Mouse (Mus musculus): ENCODE results near the gene Rrbp1. TPM values are rescaled to one million over a fixed set of nuclear protein-coding genes. Genes with fewer than 3 reads are reported as not detected.
A peak's percentile ranks its signal among the peaks of the same experiment; 100 is the strongest.

The Rrbp1 gene
- polyA plus RNA-seq, 1 experiment from 2014 or later = 20.8 TPM

- 84% methylated on average over 5 of the region's 5 CpGs for WGBS
- Histone ChIP-seq H3K27ac (ENCODE audit: low read length) (no peak overlapping the region), H3K4me2 (ENCODE audit: low read length) (peak overlapping the region; percentile 14; the same call in 1 of the 2 replicates), H3K36me3 (ENCODE audit: control insufficient read depth, insufficient read depth) (no peaks in the 10 kb centered on the region), H3K4me3 (replicated peaks; ENCODE audit: low read length) (no peak overlapping the region), H3K9ac (replicated peaks; ENCODE audit: low read depth, low read length) (no peak overlapping the region), H3K4me1 (replicated peaks; ENCODE audit: control insufficient read depth, insufficient read depth, low read length) (peaks cover 20% of the 10 kb centered on the region), H3K9me3 (ENCODE audit: control insufficient read depth, low read length) (no peaks in the 10 kb centered on the region), H3K27me3 (replicated peaks; ENCODE audit: control insufficient read depth, insufficient read depth, low read length) (no peaks in the 10 kb centered on the region)
- ATAC-seq = no peak
Measured at GRCm38 (mm10) chr2:143917622-143918021, 93.4 kb downstream of the Rrbp1 start.

GRCm38 (mm10) chr2:143916229-143916628 is 94.8 kb downstream of the Rrbp1 start:
- Histone ChIP-seq H3K9me3 (ENCODE audit: control insufficient read depth, low read length) (no peaks in the 10 kb centered on the region), H3K4me2 (ENCODE audit: low read length) (peak overlapping the region; percentile 91), H3K9ac (replicated peaks; ENCODE audit: low read depth, low read length) (peak overlapping the region; percentile 84), H3K27me3 (replicated peaks; ENCODE audit: control insufficient read depth, insufficient read depth, low read length) (no peaks in the 10 kb centered on the region), H3K36me3 (ENCODE audit: control insufficient read depth, insufficient read depth) (no peaks in the 10 kb centered on the region), H3K4me1 (replicated peaks; ENCODE audit: control insufficient read depth, insufficient read depth, low read length) (peaks cover 20% of the 10 kb centered on the region), H3K27ac (ENCODE audit: low read length) (peak overlapping the region; percentile 97), H3K4me3 (replicated peaks; ENCODE audit: low read length) (peak overlapping the region; percentile 80)
- no peak for ATAC-seq
- WGBS = 3% methylated on average over 5 of the region's 5 CpGs

DNA sequence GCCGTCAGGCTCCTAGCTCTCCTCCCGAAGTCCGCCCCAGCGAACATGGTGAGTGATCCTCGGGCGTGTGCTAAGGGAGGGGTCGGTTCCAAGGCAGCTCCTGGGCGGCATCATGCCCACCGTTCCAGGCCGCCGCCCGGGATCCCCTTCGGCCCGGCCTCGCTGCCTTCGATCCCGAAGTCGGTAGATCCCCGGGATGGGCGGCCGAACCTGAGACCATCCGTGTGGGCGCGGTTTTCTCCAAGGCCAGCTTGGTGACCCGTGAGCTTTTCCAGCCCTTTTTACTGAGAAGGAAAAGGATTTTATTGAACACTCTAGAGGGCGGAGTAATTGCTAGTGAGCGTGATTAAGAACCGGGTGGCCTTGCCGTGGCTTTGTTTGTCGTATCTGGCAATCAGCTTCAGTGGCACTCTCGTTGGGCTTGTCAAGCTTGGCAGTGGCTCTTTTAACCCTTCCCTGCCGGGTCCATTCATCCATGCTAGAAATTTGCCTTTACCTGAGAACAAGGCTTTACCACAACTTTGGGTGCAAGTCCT is 95.4 kb downstream of the Rrbp1 start:
- Histone ChIP-seq H3K4me1 (replicated peaks; ENCODE audit: control insufficient read depth, insufficient read depth, low read length) (peaks cover 20% of the 10 kb centered on the region), H3K4me2 (ENCODE audit: low read length) (peak overlapping the region; percentile 91), H3K27ac (ENCODE audit: low read length) (peak overlapping the region; percentile 97), H3K9me3 (ENCODE audit: control insufficient read depth, low read length) (no peaks in the 10 kb centered on the region), H3K27me3 (replicated peaks; ENCODE audit: control insufficient read depth, insufficient read depth, low read length) (no peaks in the 10 kb centered on the region), H3K9ac (replicated peaks; ENCODE audit: low read depth, low read length) (peak overlapping the region; percentile 84), H3K36me3 (ENCODE audit: control insufficient read depth, insufficient read depth) (no peaks in the 10 kb centered on the region), H3K4me3 (replicated peaks; ENCODE audit: low read length) (peak overlapping the region; percentile 80)
- ATAC-seq = peak; percentile 59
- WGBS = under 1% methylated on average over 32 of the region's 32 CpGs

DNA sequence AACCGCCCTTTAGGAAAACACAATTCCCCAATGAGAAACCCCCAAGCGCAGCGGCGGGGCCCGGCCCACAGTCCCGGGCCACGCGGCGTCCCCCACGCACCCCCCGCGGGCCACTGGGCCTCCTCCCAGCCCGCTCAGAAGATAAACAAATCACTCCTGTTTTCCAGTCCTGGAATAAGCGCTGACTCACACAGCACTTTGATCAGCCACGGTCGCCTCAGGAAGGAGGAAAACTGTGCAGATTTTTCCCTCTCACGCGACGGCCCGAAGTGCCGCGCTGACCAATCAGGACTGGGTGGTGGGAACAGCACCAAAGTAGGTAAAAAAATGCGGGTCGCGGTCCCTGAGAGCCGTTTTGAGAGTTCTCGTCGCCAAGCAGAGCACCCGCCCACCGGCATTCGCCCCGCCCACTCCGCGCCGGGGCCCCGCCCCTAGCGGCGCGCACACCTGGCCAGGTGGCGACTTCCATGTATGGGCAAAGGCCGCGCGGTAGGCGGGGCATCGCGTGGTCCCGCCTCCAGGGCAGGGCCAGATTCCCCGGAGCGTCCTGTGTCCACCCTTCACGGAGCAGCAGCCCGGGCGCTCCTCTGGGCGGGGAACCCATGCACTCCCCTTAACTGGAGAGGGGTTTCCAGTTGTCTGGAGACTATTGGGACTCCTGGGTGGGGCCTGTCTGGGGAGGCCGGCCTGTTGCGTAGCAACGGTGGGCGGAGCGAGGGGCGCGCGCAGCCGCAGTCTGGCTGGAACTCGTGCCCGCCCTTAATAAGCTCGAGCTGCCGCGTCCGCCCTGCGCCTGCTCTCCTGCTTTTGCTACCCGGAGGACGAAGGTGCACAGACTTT is 96.1 kb downstream of the Rrbp1 start, which contains the start of gene Dstn:
Dstn (plus strand) TSS at position 561 of the 840 bp plus-strand sequence.
- ATAC-seq = peak; percentile 95
- Histone ChIP-seq H3K4me3 (replicated peaks; ENCODE audit: low read length) (peak within 1 kb of the TSS; percentile 80), H3K4me2 (ENCODE audit: low read length) (peak within 1 kb of the TSS; percentile 91), H3K27me3 (replicated peaks; ENCODE audit: control insufficient read depth, insufficient read depth, low read length) (no peaks in the 10 kb centered on the region), H3K4me1 (replicated peaks; ENCODE audit: control insufficient read depth, insufficient read depth, low read length) (peaks cover 20% of the 10 kb centered on the region), H3K9ac (replicated peaks; ENCODE audit: low read depth, low read length) (peak within 1 kb of the TSS; percentile 84), H3K27ac (ENCODE audit: low read length) (peak within 1 kb of the TSS; percentile 97), H3K36me3 (ENCODE audit: control insufficient read depth, insufficient read depth) (no peaks in the 10 kb centered on the region), H3K9me3 (ENCODE audit: control insufficient read depth, low read length) (no peaks in the 10 kb centered on the region)
- WGBS = under 1% methylated on average over 69 of the region's 71 CpGs

DNA sequence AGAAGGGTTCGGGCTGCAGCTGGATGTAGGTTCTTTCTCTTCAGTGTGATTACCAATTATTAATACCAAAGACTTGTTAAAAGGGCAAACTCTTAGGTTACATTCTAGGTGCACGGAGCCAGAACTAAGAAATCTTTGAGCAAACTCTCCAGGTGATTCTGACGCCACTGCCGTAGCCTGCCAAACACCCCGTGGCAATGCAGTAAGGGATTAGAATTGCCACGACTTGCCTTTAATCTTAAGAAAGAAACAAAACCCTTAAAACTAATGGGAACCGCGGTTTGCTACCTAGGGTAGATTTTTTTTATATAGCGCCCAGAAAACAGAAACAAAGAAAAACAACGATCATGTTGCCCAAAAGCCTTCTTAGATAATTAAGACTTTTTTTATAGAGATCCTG is 96.8 kb downstream of the Rrbp1 start:
- ATAC-seq = no peak
- H3K4me2 ChIP-seq (ENCODE audit: low read length) = peak overlapping the region; percentile 75
- H3K27ac ChIP-seq (ENCODE audit: low read length) = peak overlapping the region; percentile 97
- 4% methylated on average over 10 of the region's 10 CpGs for WGBS
- H3K9ac ChIP-seq (replicated peaks; ENCODE audit: low read depth, low read length) = peak overlapping the region; percentile 84
- peaks cover 17% of the 10 kb centered on the region for H3K4me1 ChIP-seq (replicated peaks; ENCODE audit: control insufficient read depth, insufficient read depth, low read length)
- H3K4me3 ChIP-seq (replicated peaks; ENCODE audit: low read length) = peak overlapping the region; percentile 80
- no peaks in the 10 kb centered on the region for H3K27me3 ChIP-seq (replicated peaks; ENCODE audit: control insufficient read depth, insufficient read depth, low read length)
- no peaks in the 10 kb centered on the region for H3K36me3 ChIP-seq (ENCODE audit: control insufficient read depth, insufficient read depth)
- H3K9me3 ChIP-seq (ENCODE audit: control insufficient read depth, low read length) = no peaks in the 10 kb centered on the region

DNA sequence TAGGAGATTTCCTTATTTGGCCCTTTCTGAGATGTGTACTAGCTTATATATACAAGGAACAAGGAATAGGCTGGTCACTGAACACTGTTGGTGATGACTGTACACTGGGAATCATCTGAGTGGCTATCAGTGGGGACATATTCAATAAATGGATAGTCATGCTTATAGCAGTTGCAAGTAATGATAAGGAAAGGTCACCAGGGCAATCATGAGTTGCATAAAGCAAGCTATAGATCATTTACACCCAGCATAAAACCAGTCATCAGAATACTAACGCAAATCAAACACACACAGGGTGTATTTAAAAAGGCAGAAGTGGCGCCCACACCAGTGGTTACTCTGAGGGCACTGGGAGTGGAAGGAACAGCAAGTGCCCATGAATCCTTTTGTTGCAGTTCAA is 98.9 kb downstream of the Rrbp1 start:
- Histone ChIP-seq H3K27ac (ENCODE audit: low read length) (no peak overlapping the region), H3K9ac (replicated peaks; ENCODE audit: low read depth, low read length) (no peak overlapping the region), H3K27me3 (replicated peaks; ENCODE audit: control insufficient read depth, insufficient read depth, low read length) (no peaks in the 10 kb centered on the region), H3K4me1 (replicated peaks; ENCODE audit: control insufficient read depth, insufficient read depth, low read length) (peaks cover 11% of the 10 kb centered on the region), H3K4me3 (replicated peaks; ENCODE audit: low read length) (no peak overlapping the region), H3K9me3 (ENCODE audit: control insufficient read depth, low read length) (no peaks in the 10 kb centered on the region), H3K36me3 (ENCODE audit: control insufficient read depth, insufficient read depth) (no peaks in the 10 kb centered on the region), H3K4me2 (ENCODE audit: low read length) (no peak overlapping the region)
- 91% methylated on average over 2 of the region's 2 CpGs for WGBS
- ATAC-seq = no peak

- Histone ChIP-seq H3K27ac (ENCODE audit: low read length) (no peak overlapping the region), H3K27me3 (replicated peaks; ENCODE audit: control insufficient read depth, insufficient read depth, low read length) (no peaks in the 10 kb centered on the region), H3K4me2 (ENCODE audit: low read length) (no peak overlapping the region), H3K9me3 (ENCODE audit: control insufficient read depth, low read length) (no peaks in the 10 kb centered on the region), H3K4me3 (replicated peaks; ENCODE audit: low read length) (no peak overlapping the region), H3K36me3 (ENCODE audit: control insufficient read depth, insufficient read depth) (no peaks in the 10 kb centered on the region), H3K9ac (replicated peaks; ENCODE audit: low read depth, low read length) (no peak overlapping the region), H3K4me1 (replicated peaks; ENCODE audit: control insufficient read depth, insufficient read depth, low read length) (peaks cover 3% of the 10 kb centered on the region)
- WGBS = 92% methylated on average over 2 of the region's 2 CpGs
- ATAC-seq = no peak
Measured at GRCm38 (mm10) chr2:143909230-143909629, 101.8 kb downstream of the Rrbp1 start.

DNA sequence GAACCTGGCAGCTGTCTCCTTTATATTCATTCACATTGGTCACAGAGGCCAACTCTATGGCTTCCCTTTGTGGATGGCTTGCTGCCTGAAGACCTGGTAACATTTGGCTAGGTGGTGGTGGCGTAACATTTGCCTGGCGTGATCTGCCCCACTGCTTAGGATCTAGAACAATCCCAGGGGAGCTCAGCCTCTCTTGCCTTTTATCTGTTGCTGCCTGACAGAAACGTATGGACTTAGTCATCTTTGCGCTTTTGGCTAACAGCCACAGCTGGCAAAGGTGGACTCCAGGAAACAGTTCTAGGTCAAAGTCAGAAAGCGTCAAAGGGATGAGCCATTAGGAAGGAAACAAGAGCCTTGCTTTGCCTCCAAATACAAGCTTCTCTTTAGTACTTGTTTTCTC is 106.2 kb downstream of the Rrbp1 start:
- no peak overlapping the region for H3K9ac ChIP-seq (replicated peaks; ENCODE audit: low read depth, low read length)
- no peaks in the 10 kb centered on the region for H3K4me1 ChIP-seq (replicated peaks; ENCODE audit: control insufficient read depth, insufficient read depth, low read length)
- no peak overlapping the region for H3K27ac ChIP-seq (ENCODE audit: low read length)
- no peak overlapping the region for H3K4me2 ChIP-seq (ENCODE audit: low read length)
- ATAC-seq = no peak
- 76% methylated on average over 5 of the region's 5 CpGs for WGBS
- no peaks in the 10 kb centered on the region for H3K36me3 ChIP-seq (ENCODE audit: control insufficient read depth, insufficient read depth)
- no peak overlapping the region for H3K4me3 ChIP-seq (replicated peaks; ENCODE audit: low read length)
- H3K9me3 ChIP-seq (ENCODE audit: control insufficient read depth, low read length) = no peaks in the 10 kb centered on the region
- H3K27me3 ChIP-seq (replicated peaks; ENCODE audit: control insufficient read depth, insufficient read depth, low read length) = no peaks in the 10 kb centered on the region

GRCm38 (mm10) chr2:143903376-143904045 is 107.6 kb downstream of the Rrbp1 start:
- H3K9ac ChIP-seq (replicated peaks; ENCODE audit: low read depth, low read length) = no peak overlapping the region
- H3K4me2 ChIP-seq (ENCODE audit: low read length) = no peak overlapping the region
- no peaks in the 10 kb centered on the region for H3K9me3 ChIP-seq (ENCODE audit: control insufficient read depth, low read length)

More at GRCm38 (mm10) chr2:143903376-143904045, 107.6 kb downstream of the Rrbp1 start:
- ATAC-seq = no peak
- Histone ChIP-seq H3K27ac (ENCODE audit: low read length) (no peak overlapping the region), H3K4me3 (replicated peaks; ENCODE audit: low read length) (no peak overlapping the region), H3K27me3 (replicated peaks; ENCODE audit: control insufficient read depth, insufficient read depth, low read length) (no peaks in the 10 kb centered on the region), H3K4me1 (replicated peaks; ENCODE audit: control insufficient read depth, insufficient read depth, low read length) (no peaks in the 10 kb centered on the region), H3K36me3 (ENCODE audit: control insufficient read depth, insufficient read depth) (no peaks in the 10 kb centered on the region)
- 85% methylated on average over 9 of the region's 9 CpGs for WGBS

Data from forebrain, embryonic 16.5 days (tissue).